Mouse (Mus musculus) spleen, adult 2 months (tissue): Measurements from ENCODE around the gene Nup188.

ENCODE experiments used
- CTCF ChIP-seq: fragments of 200-500 bp; IDR thresholded peaks from 2 replicates; pipeline ENCODE4 v1.5.1; 2011; ENCODE audit warnings: mild to moderate bottlenecking, inconsistent platforms; ENCODE audit not compliant: insufficient read depth, insufficient read length, insufficient replicate concordance; ENCODE audit errors: extremely low read depth
- POLR2A ChIP-seq: fragments of 200-500 bp; IDR thresholded peaks from 2 replicates; pipeline ENCODE4 v1.6.1; 2011; ENCODE audit warnings: low read depth, low read length, inconsistent platforms

DNA sequence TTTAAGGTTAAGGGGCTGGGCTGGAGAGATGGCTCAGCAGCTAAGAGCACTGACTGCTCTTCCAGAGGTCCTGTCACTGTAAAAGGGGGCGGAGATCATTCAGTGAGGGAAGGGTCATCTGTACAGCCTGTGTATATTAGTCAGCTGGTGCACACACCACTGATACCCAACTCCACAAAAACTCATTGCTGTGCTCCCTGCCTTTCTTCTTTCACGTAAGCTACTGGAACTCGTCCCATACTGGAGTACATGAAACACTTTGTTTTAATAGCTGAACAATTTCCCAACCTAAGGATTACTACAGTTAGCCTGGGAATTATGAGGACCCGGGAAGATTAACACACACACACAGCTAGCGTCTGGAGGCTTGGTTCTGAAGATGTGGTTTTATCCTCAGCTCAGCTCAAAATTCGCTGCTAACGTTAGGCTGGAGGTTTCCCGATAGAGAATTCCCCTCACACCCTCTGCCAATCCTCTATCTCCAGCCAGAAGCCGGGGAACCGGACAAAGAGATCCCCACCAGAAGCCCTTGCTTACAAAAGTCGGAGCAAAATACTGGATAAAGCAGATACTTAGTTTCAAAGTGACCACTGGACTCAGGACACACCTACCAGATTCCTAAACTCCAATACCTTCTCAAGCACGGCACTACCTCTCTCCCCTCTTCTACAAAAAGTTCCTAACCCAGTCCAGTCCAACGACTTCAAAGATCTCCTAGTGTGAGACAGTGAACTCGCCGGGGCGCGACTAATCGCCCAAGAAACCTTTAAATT lies 49.6 kb upstream of the Nup188 start:
- TF ChIP-seq POLR2A = no peak
- TF ChIP-seq CTCF = no peak
